Mouse (Mus musculus) myocyte (in vitro differentiated cells): ENCODE measurements around the gene Rpl27.

ENCODE experiments used
- MAX ChIP-seq: IDR thresholded peaks from one replicate; pipeline ENCODE4 v1.6.1; 2011; ENCODE audit warnings: low read depth, mild to moderate bottlenecking, control low read depth
- POLR2AphosphoS2 ChIP-seq: IDR thresholded peaks from one replicate; pipeline ENCODE4 v1.6.1; 2011; ENCODE audit warnings: low read depth, control low read depth; ENCODE audit not compliant: insufficient read length

- no peak for TF ChIP-seq MAX
- no peak for TF ChIP-seq POLR2AphosphoS2
Measured at GRCm38 (mm10) chr11:101451536-101451935, 9.4 kb downstream of the Rpl27 start.
